Mouse (Mus musculus): Measurements from ENCODE around the gene Tufm.

- no peak for TF ChIP-seq CTCF (IDR thresholded peaks at IDR 0.05; ENCODE audit: low read depth)
- no peak for TF ChIP-seq EP300 (optimal IDR thresholded peaks at IDR 0.05)
Observed at GRCm38 (mm10) chr7:126445104-126445815, 41.9 kb upstream of the Tufm start.

All from stomach, postnatal 0 days (tissue).